Mouse (Mus musculus): Measurements from ENCODE around the gene Wwox.

Wwox gene

GRCm38 (mm10) chr8:115063623-115064022 is 624.2 kb downstream of the Wwox start:
- DNase-seq, result no peak

GRCm38 (mm10) chr8:115064691-115065090 is 625.2 kb downstream of the Wwox start:
- no peak for DNase-seq

- DNase-seq, result no peak
Measured at GRCm38 (mm10) chr8:115065386-115065785, 625.9 kb downstream of the Wwox start.

GRCm38 (mm10) chr8:115066550-115067058 is 627.1 kb downstream of the Wwox start:
- no peak for DNase-seq

GRCm38 (mm10) chr8:115068723-115069122 is 629.3 kb downstream of the Wwox start:
- no peak for DNase-seq

GRCm38 (mm10) chr8:115070225-115070624 is 630.8 kb downstream of the Wwox start:
- DNase-seq, result no peak

- no peak for DNase-seq
Measured at GRCm38 (mm10) chr8:115071231-115071630, 631.8 kb downstream of the Wwox start.

GRCm38 (mm10) chr8:115078296-115078695 is 638.8 kb downstream of the Wwox start:
- no peak for DNase-seq

- no peak for DNase-seq
Measured at GRCm38 (mm10) chr8:115081302-115082207, 642.1 kb downstream of the Wwox start.

- DNase-seq, result no peak
Measured at GRCm38 (mm10) chr8:115088162-115088561, 648.7 kb downstream of the Wwox start.

GRCm38 (mm10) chr8:115089744-115090143 is 650.3 kb downstream of the Wwox start:
- no peak for DNase-seq

GRCm38 (mm10) chr8:115090202-115090601 is 650.7 kb downstream of the Wwox start:
- no peak for DNase-seq

- DNase-seq, result peak in 1 of 2 experiments; percentile 50
Measured at GRCm38 (mm10) chr8:115095548-115095947, 656.1 kb downstream of the Wwox start.

GRCm38 (mm10) chr8:115097988-115098562 is 658.6 kb downstream of the Wwox start:
- no peak for DNase-seq

- DNase-seq, result no peak
Measured at GRCm38 (mm10) chr8:115109309-115109708, 669.9 kb downstream of the Wwox start.

- peak in 1 of 2 experiments; percentile 12 for DNase-seq
Measured at GRCm38 (mm10) chr8:115110423-115110822, 671.0 kb downstream of the Wwox start.

GRCm38 (mm10) chr8:115112062-115112461 is 672.6 kb downstream of the Wwox start:
- DNase-seq, result no peak

- no peak for DNase-seq
Measured at GRCm38 (mm10) chr8:115114498-115114897, 675.0 kb downstream of the Wwox start.

GRCm38 (mm10) chr8:115126081-115126480 is 686.6 kb downstream of the Wwox start:
- DNase-seq, result no peak

GRCm38 (mm10) chr8:115126674-115127073 is 687.2 kb downstream of the Wwox start:
- no peak for DNase-seq

GRCm38 (mm10) chr8:115129307-115129706 is 689.9 kb downstream of the Wwox start:
- no peak for DNase-seq

GRCm38 (mm10) chr8:115133119-115133518 is 693.7 kb downstream of the Wwox start:
- DNase-seq, result no peak

GRCm38 (mm10) chr8:115133711-115134218 is 694.3 kb downstream of the Wwox start:
- no peak for DNase-seq

- no peak for DNase-seq
Measured at GRCm38 (mm10) chr8:115136888-115137287, 697.4 kb downstream of the Wwox start.

Data from spleen, adult 18-20 months (tissue).